Mouse (Mus musculus) thymus, postnatal 25 days (tissue): ENCODE measurements at regions not wholly inside any gene's neighbourhood (a gene's known extent, or its start where the extent isn't known, plus 50 kb on each side); places are given as distances from the start of the nearest gene placed in this dataset.

ENCODE experiments used
- DNase-seq: peaks from one replicate; pipeline ENCODE4 v3.0.0; 2022

- no peak for DNase-seq
Measured at GRCm38 (mm10) chr5:148645772-148646171, 93.2 kb upstream of the Ubl3 start.

GRCm38 (mm10) chr5:148645191-148645681, 92.6 kb upstream of the Ubl3 start:
- DNase-seq, result no peak

DNA sequence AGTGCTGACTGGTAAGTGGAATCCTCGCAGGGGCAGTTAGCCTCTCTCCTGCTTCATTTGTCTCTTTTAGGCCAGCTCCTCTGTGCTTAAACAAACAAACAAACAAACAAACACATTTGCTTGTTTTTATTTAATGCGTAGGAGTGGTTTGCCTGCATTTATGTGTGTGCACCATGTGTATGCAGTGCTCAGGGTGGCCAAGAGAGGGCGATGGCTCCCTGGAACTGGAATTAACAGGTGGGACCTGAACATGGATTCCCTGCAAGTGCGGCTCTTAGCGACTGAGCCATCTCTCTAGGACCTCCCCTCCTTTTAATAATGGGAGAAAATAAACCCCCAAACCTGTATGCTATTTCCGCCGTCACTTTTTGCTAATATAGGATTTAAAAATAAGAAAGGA, 91.8 kb upstream of the Ubl3 start:
- DNase-seq, result no peak

GRCm38 (mm10) chr5:148641652-148642395, 89.2 kb upstream of the Ubl3 start:
- no peak for DNase-seq

DNA sequence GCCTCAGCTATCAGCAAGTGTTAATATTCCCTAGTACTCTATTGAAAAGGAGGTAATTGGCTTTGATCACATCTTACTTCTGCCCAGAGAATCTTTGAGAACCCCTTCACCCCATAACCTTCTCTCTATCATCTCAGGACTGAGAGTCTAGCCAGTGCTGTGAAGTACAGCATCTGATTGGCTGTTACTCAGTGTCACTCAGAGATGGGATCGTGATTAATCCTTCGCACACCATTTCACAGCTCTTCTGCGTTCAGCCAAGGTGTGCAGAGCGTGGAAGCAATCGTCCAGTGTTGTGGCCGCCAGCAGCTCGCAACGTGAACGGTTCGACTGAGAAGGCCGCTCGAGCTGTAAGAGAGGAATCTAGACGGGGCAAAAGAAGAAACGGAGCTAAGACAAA, 87.9 kb upstream of the Ubl3 start:
- DNase-seq, result no peak

DNA sequence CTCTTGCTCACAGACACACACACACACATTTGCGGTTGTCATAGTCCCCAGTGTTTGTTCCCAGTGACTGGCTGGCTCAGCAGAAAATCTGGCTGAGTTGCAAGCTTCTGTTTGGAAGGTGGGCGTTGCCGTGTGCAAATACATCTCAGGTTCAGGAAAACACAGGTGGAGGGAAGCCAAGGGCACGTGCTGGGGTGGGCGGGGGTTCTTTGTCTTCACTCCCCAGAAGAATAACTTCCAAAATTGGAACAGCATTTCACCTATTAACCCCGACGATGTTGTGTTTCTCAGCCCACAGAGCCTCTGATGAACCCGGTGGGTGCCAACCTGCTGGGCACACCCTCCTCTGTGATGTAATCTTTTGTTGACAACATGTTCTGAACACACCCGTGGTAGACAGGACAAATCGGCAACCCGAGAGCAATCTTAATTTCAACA, 82.3 kb upstream of the Ubl3 start:
- DNase-seq, result no peak

DNA sequence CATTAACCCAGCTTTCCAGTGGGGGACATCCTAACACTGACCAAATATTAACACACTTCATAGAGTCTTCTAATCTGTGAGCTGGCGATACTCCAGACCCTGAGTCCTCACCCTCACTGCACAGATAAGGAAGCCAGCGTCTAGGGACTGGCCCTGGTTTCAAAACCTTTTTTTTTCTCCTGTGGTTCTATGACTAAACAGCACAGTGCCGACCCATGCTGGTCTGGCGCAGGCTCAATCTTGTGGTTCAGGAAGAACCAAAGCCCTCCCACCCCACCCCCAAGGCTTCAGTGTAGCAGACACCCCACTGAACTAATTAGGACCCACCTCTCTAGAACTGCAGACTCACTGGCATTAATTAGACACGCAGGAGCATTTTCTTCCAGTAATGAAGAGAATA, 81.4 kb upstream of the Ubl3 start:
- DNase-seq, result no peak

DNA sequence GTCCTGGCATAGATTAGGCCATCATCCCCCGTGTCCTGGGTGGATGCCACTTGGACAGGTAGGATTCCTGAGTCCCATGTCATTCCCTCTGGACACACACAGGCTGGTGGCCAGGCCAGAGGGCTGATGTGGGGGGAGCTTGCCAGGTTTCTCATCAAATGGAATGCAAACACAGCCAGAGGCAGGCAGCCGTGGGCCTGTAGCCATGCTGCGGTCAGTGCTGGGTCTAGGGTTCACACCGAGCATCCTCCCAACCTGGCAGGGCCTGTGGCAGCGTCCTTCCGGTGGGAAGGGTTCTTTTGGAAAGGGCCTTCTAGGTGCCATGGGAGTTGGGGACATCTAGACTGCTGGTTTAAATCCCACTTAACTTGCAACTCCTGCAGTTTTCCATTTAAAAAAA, 80.7 kb upstream of the Ubl3 start:
- no peak for DNase-seq

DNA sequence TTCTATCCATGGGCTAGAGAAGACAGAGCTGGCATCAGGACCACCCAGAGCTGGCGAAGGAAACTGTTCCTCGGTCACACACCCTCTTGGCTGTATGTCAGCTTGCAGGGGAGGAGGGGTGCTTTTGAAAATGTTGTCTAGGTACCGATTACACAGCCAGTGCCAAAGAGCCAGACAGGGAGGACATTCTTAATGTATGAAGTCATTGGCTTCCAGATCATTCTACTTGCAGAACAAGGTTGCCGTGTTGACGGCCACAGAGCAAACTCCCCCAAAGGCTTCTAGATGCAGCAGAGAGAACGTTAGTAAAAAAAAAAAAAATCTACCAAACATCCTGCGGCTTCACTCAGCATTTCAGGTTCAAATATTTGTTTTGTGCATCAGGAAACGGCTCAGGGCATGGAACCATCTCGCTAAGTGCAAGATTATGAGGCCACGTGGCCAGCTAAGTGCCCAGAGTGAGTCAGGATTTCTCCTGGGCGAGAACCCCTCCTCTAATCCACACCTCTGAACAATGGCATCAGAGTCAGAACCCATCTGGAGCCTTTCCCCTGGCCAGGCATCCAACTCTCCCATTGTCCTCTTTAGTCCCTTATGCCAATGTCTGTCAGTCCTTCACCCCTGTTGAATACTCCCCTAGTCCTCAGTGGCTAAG, 80.1 kb upstream of the Ubl3 start:
- DNase-seq, result no peak

GRCm38 (mm10) chr5:148631566-148631965, 79.0 kb upstream of the Ubl3 start:
- no peak for DNase-seq

DNA sequence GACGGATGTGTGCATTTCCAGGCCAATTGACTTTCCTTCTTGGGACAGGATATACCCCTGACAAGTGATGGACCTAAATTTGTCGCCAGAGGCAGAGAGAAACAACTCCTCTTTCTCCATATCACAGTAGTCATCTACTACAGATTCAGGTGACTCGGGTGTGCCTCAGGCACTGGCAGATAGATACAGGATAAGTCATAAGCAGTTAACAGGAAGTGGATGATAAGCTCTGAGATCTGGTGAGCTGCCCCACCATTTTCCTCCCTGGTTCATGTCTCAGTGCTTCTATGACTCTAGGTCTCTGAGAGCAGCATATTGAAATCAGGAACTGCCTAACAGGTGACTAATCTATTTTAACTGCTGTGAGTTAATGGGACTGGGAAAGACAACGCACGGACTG, 73.4 kb upstream of the Ubl3 start:
- DNase-seq, result no peak

DNA sequence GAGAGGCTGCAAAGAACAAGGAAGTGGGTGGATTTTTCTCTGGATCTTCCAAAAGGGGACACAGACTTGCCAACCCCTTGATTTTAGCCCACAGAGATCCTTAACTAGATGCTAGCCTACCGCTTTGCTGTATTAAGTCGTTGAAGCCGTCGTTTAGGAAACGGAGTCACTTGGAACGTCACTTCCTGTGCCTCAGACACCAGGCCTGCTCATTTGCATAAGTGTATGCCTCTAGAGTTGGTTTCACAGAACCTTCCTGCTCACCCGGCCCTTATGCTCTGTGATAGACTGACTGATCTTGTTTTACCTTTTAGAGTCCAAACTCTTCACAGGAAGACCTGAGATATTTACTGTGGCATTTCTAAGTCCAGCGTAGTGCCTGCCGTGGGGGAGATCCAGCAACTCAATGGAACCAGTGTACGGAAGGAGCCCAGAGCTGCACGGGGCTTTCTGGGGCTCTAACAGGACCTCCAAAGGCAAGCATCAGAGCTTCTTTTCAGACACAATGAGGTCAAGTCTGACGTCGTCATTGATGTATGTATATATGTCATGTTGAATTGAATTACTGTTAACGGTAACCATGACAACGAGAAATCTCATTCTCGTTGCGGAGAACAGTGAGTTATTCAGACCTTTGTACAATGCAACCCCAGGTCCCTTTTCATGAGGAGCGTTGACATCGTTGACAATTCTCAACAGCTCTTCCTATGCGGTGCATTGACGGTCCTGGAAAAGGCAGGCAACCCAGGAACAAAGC, 72.2 kb upstream of the Ubl3 start:
- no peak for DNase-seq

- DNase-seq, result no peak
Measured at GRCm38 (mm10) chr5:148620895-148621786, 68.6 kb upstream of the Ubl3 start.

DNA sequence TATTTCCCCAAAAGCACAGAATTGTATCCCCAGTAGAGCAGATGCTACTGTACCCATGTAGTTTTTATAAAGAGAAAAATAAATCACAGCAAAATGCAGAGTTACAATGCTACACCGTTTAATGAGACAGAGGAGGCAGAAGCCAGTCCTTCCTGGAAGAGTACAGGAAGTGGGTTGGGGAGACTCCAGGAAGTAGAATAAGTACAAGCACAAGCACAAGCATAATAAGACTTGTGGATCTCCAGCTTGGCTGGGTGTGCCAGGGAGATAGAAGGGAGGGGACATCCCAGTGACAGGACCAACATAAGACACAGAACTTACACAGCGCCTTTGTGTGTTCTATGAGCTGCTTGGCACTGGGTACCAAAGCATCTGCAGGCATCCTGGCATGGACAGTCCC, 67.3 kb upstream of the Ubl3 start:
- no peak for DNase-seq

DNA sequence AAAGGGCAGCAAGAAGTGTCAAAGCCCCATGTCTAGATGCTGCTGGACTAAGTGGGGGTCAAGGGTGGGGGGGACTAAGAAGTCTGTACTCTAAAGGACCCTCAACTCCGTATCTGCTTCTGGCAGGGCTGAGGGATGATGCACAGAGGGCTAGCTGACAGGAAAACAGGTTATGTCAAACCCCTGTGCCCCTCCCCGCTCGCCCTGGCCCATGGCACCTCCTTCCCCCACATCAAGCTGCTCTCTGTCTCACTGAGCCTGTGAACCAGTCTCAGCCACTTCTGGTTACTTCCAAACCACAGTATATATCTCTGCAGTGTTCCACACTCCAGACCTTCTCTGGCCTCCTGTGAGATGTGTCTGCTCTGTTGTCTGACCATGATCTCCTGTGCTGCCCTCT, 63.8 kb upstream of the Ubl3 start:
- no peak for DNase-seq

DNA sequence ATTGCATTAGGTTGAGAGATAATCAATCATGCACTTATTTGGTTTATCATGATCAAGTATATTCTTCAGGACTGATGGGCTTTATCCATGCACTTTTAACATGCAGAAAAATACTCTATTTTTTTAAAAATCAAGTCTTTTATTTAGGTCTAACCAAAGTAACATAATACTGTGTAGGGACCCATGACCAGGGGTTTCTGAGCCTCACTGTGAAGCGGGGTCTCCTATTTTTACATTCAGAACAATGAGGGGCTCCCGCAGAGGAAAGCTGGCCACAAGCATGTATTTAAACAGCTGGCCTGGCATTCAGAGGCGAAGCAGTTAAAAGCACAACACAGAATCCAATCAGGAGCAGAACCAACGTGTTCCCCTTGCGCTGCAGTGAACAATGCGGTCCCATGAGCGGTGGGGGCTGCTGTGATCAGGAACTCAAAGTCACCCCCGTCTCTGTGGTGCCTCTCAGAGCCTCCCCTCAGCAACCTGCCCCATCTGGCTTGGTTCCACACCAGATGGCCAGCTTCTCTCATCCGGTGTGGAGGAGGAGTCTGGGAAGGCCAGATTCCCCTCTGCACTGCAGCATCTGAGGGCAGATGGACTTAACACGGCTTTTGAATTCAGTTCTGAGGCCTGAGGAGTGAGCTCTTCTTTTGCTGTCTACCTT, 63.2 kb upstream of the Ubl3 start:
- DNase-seq, result no peak

DNA sequence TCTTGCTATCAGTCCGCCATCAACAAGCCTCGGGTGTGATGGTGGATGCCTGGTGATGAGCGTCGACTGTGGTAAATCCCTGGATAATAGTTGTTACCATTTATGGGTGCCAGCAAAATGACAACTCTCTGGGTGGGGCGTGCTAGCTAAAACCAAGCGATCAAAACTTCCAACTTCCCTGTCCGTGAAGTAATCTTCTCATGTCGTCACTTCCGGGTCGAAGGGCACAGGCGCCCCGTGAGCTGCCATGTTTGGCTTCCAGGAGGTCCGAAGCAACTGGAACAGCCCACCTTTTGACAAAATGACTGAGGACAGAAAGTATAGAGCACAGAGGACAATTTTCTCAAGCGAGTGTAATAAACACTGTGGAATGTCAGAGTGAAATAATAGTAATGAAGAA, 62.5 kb upstream of the Ubl3 start:
- no peak for DNase-seq

- no peak for DNase-seq
Measured at GRCm38 (mm10) chr5:148611323-148611722, 58.7 kb upstream of the Ubl3 start.

- DNase-seq, result no peak
Measured at GRCm38 (mm10) chr5:148609506-148609880, 56.9 kb upstream of the Ubl3 start.

GRCm38 (mm10) chr5:148608857-148609505, 56.4 kb upstream of the Ubl3 start:
- no peak for DNase-seq

GRCm38 (mm10) chr5:148608178-148608577, 55.6 kb upstream of the Ubl3 start:
- no peak for DNase-seq

DNA sequence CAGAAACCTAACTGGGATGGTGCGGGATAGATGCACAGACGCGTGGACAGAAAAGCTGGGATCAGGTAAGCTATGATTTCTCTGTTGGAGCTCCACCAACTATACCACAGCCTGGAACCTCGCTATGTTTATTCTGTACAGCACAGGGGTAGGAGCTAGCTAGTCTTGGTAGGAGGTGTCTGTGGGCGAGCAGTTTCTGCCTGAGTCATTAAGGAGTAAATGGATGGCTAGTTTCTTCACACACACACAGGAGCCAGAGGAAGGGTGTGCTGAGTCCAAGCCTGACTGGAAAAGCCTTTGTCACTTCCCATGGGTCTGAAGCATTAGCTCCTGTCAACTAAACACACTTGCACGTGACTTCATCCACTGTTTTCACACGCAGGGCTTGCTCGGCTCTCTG, 53.1 kb upstream of the Ubl3 start:
- DNase-seq, result no peak
